Mouse (Mus musculus): ENCODE results near the gene Ppara. TPM values are rescaled to one million over a fixed set of nuclear protein-coding genes. Genes with fewer than 3 reads are reported as not detected.

Gene Ppara
- polyA plus RNA-seq, 1 experiment from 2014 or later: 51.3 TPM

DNA sequence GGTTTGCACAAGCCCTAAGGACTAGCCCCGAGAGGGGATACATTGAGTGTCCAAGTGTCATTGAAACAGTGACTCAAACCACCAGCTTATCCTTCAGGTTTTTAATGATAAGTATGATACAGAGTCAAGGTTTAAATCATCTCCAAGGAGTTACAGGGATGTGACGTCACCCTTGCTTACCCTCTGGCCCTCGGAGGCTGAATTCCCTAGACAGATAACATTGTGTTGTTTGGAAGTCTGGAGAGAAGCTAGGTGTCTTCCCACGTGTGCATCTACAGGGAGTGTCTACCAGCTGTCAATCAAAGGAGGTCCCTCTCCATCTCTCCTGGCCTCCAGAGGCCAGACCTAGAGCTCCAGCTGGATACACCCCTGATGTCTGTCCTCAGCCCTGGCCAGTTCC, 72.1 kb downstream of the Ppara start:
- Histone ChIP-seq H3K9me3 (replicated peaks; ENCODE audit: control insufficient read depth, low read length) (no peaks in the 10 kb centered on the region), H3K9ac (ENCODE audit: low read depth, low read length) (no peak overlapping the region), H3K4me1 (ENCODE audit: control insufficient read depth, low read depth, low read length) (peaks cover 19% of the 10 kb centered on the region), H3K36me3 (ENCODE audit: control insufficient read depth, insufficient read depth) (peaks cover 3% of the 10 kb centered on the region; the same call in 1 of the 2 replicates), H3K27ac (ENCODE audit: low read length) (no peak overlapping the region), H3K27me3 (ENCODE audit: control insufficient read depth, insufficient read depth, low read depth, low read length) (no peaks in the 10 kb centered on the region), H3K4me3 (ENCODE audit: low read depth, low read length) (no peak overlapping the region), H3K4me2 (ENCODE audit: low read depth, low read length) (no peak overlapping the region)
- ATAC-seq (ENCODE audit: low read depth): no peak
- 69% methylated on average over 4 of the region's 4 CpGs for WGBS (ENCODE audit: insufficient replicate concordance)

DNA sequence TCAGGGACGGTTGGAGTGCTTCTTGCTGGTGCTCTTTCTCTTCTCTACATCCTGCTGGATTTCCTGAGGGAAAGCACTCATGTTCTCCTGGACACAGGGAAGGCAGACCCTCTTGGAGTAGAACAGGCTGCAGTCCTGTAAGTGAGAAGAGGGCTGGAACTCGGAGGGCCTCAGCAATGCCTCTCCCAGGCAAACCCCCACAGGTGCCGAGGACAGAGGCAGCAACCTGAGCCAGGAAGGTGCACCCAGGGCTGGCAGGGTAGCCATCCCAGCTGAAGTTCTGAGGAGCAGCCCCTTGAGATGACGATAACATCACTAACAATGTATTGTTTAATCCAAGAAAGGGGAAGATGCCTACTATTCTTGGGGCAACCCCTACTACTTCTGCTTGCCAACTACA, 72.6 kb downstream of the Ppara start:
- Histone ChIP-seq H3K4me1 (ENCODE audit: control insufficient read depth, low read depth, low read length) (peaks cover 23% of the 10 kb centered on the region), H3K36me3 (ENCODE audit: control insufficient read depth, insufficient read depth) (peaks cover 3% of the 10 kb centered on the region; the same call in 1 of the 2 replicates), H3K9ac (ENCODE audit: low read depth, low read length) (no peak overlapping the region), H3K4me2 (ENCODE audit: low read depth, low read length) (no peak overlapping the region), H3K4me3 (ENCODE audit: low read depth, low read length) (no peak overlapping the region), H3K27ac (ENCODE audit: low read length) (no peak overlapping the region), H3K9me3 (replicated peaks; ENCODE audit: control insufficient read depth, low read length) (no peaks in the 10 kb centered on the region), H3K27me3 (ENCODE audit: control insufficient read depth, insufficient read depth, low read depth, low read length) (no peaks in the 10 kb centered on the region)
- 75% methylated on average over 4 of the region's 4 CpGs for WGBS (ENCODE audit: insufficient replicate concordance)
- no peak for ATAC-seq (ENCODE audit: low read depth)

DNA sequence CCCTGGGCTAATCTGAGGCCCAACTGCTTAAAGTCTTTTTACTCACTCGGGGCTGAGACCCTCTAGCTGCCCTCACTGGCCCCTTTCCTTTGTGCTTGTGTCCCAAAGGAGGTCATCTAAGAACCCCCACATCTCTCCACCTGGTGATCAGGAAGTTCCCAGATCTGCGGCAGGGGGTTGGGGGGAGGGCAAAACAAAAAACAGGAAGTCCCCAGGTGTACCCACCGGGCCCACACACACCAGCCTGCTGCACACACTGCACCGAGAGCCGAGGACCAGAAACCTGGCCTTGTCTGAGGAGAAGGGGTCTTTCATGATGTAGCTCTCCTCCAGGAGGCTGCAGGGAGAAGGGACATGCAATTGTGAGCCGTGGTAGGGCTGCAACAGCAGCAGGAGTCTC, 73.2 kb downstream of the Ppara start:
- H3K9me3 ChIP-seq (replicated peaks; ENCODE audit: control insufficient read depth, low read length): no peaks in the 10 kb centered on the region

DNA sequence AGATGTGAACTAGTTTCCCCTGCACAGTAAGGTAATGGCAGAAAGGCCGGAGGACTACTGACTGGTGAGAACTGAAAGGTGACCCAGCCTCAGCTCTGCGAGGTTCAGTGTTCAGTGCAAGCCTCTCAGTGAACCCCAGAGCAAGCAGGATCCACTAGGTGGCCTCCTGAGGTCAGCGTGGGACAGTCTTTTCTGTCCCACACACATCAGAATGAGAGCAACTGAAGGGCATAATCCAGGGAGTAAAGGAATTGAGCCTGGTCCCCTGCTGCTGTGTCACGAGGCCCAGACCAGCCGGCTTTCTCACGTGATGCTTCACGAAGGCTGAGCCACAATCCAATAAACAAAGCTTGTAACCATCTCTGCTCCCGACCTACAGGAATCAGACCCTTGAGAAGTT, 73.7 kb downstream of the Ppara start:
- Histone ChIP-seq H3K4me1 (ENCODE audit: control insufficient read depth, low read depth, low read length) (peaks cover 26% of the 10 kb centered on the region), H3K4me3 (ENCODE audit: low read depth, low read length) (no peak overlapping the region), H3K9me3 (replicated peaks; ENCODE audit: control insufficient read depth, low read length) (no peaks in the 10 kb centered on the region), H3K36me3 (ENCODE audit: control insufficient read depth, insufficient read depth) (peaks cover 3% of the 10 kb centered on the region; the same call in 1 of the 2 replicates), H3K4me2 (ENCODE audit: low read depth, low read length) (no peak overlapping the region), H3K27ac (ENCODE audit: low read length) (no peak overlapping the region), H3K27me3 (ENCODE audit: control insufficient read depth, insufficient read depth, low read depth, low read length) (no peaks in the 10 kb centered on the region), H3K9ac (ENCODE audit: low read depth, low read length) (no peak overlapping the region)
- ATAC-seq (ENCODE audit: low read depth): no peak
- 67% methylated on average over 8 of the region's 8 CpGs for WGBS (ENCODE audit: insufficient replicate concordance)

More for the DNA sequence above, 73.2 kb downstream of the Ppara start:
- Histone ChIP-seq H3K27me3 (ENCODE audit: control insufficient read depth, insufficient read depth, low read depth, low read length) (no peaks in the 10 kb centered on the region), H3K4me1 (ENCODE audit: control insufficient read depth, low read depth, low read length) (peaks cover 23% of the 10 kb centered on the region), H3K4me3 (ENCODE audit: low read depth, low read length) (no peak overlapping the region), H3K27ac (ENCODE audit: low read length) (no peak overlapping the region), H3K9ac (ENCODE audit: low read depth, low read length) (no peak overlapping the region), H3K36me3 (ENCODE audit: control insufficient read depth, insufficient read depth) (peaks cover 3% of the 10 kb centered on the region; the same call in 1 of the 2 replicates), H3K4me2 (ENCODE audit: low read depth, low read length) (no peak overlapping the region)
- no peak for ATAC-seq (ENCODE audit: low read depth)
- WGBS (ENCODE audit: insufficient replicate concordance): 67% methylated on average over 6 of the region's 6 CpGs

DNA sequence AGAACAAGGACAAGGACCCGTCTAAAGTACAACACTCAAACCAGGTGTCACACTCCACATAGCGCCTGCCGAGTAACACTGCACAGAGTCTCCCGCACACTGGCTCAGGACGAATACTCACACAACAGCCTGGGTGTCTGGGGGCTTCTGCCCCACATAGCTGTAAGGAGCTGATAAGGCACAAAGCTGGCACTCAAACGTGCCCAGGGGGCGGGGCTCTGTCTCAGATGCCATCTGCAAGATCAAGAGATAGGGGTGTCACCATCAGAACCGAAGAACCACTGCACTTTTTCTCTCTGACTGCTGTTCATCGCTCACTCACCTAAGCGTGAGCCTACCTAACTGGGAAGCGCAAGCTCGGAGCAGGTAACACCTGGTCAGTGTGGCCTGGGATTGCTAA, 74.3 kb downstream of the Ppara start:
- Histone ChIP-seq H3K4me3 (ENCODE audit: low read depth, low read length) (no peak overlapping the region), H3K27ac (ENCODE audit: low read length) (no peak overlapping the region), H3K9me3 (replicated peaks; ENCODE audit: control insufficient read depth, low read length) (no peaks in the 10 kb centered on the region), H3K36me3 (ENCODE audit: control insufficient read depth, insufficient read depth) (peaks cover 3% of the 10 kb centered on the region; the same call in 1 of the 2 replicates), H3K4me2 (ENCODE audit: low read depth, low read length) (no peak overlapping the region), H3K27me3 (ENCODE audit: control insufficient read depth, insufficient read depth, low read depth, low read length) (no peaks in the 10 kb centered on the region), H3K4me1 (ENCODE audit: control insufficient read depth, low read depth, low read length) (peaks cover 29% of the 10 kb centered on the region), H3K9ac (ENCODE audit: low read depth, low read length) (no peak overlapping the region)
- WGBS (ENCODE audit: insufficient replicate concordance): 59% methylated on average over 12 of the region's 12 CpGs
- ATAC-seq (ENCODE audit: low read depth): no peak

DNA sequence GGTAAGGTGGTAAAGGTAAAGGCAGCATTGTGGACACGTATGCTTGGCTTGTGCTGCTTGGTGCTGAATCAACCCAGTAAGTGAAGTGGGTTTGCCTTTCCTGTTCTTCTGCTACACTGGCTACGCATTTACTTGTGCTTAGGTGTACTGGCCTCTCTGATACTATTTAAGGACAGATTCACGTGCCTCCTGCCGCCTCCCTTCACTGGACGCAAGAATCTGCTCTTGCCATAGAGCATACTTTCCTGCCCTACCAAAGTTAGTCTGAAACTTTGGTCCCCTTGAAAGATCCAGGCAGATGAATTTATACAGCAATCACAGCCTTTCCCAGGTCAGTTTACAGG, 75.7 kb downstream of the Ppara start:
- 73% methylated on average over 5 of the region's 5 CpGs for WGBS (ENCODE audit: insufficient replicate concordance)
- Histone ChIP-seq H3K36me3 (ENCODE audit: control insufficient read depth, insufficient read depth) (peaks cover 3% of the 10 kb centered on the region; the same call in 1 of the 2 replicates), H3K4me2 (ENCODE audit: low read depth, low read length) (peak overlapping the region; percentile 81), H3K4me1 (ENCODE audit: control insufficient read depth, low read depth, low read length) (peaks cover 29% of the 10 kb centered on the region), H3K9me3 (replicated peaks; ENCODE audit: control insufficient read depth, low read length) (no peaks in the 10 kb centered on the region), H3K4me3 (ENCODE audit: low read depth, low read length) (peak overlapping the region; percentile 77), H3K9ac (ENCODE audit: low read depth, low read length) (peak overlapping the region; percentile 83), H3K27ac (ENCODE audit: low read length) (peak overlapping the region; percentile 84), H3K27me3 (ENCODE audit: control insufficient read depth, insufficient read depth, low read depth, low read length) (no peaks in the 10 kb centered on the region)
- no peak for ATAC-seq (ENCODE audit: low read depth)

DNA sequence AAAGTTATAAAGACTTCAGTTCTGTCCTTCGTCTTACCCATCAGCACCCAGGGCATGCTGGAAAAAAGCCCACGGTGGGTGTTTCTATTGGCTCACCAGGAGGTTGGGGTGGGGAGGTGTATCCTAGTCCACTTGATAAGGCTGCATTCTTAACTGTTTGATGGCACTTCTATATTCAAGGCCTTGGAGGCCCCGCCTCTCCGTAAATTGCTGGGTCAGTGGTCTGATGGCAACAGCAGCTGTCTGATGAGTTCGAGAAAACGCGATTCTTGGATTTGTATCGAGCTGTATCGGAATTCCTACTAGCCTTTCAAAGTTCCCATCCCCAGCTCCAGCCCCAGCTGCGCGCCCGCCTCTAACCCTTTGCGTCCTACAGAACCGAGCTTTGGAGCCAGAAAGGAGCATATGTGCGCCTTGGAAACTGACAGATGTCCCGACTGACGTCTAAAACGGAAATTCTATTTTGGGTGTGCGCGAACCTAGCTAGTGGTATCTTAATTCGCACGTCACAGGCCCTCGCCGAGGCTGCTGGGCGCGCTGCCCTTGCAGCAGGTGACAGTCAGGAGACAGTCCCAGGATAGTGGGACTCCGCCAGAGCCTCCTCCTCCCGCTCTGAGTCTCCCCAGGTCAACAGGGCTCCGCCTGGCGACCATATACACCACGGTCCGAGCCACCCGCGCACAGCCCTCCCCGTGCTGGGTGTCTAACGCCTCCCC, 76.2 kb downstream of the Ppara start:
- peak overlapping the region; percentile 77 for H3K4me3 ChIP-seq (ENCODE audit: low read depth, low read length)
- no peaks in the 10 kb centered on the region for H3K9me3 ChIP-seq (replicated peaks; ENCODE audit: control insufficient read depth, low read length)
- peak; percentile 84 for ATAC-seq (ENCODE audit: low read depth)
- no peaks in the 10 kb centered on the region for H3K27me3 ChIP-seq (ENCODE audit: control insufficient read depth, insufficient read depth, low read depth, low read length)
- peak overlapping the region; percentile 84 for H3K27ac ChIP-seq (ENCODE audit: low read length)
- peaks cover 29% of the 10 kb centered on the region for H3K4me1 ChIP-seq (ENCODE audit: control insufficient read depth, low read depth, low read length)
- H3K36me3 ChIP-seq (ENCODE audit: control insufficient read depth, insufficient read depth): peaks cover 3% of the 10 kb centered on the region; the same call in 1 of the 2 replicates
- peak overlapping the region; percentile 83 for H3K9ac ChIP-seq (ENCODE audit: low read depth, low read length)
- peak overlapping the region; percentile 81 for H3K4me2 ChIP-seq (ENCODE audit: low read depth, low read length)
- 2% methylated on average over 36 of the region's 36 CpGs for WGBS (ENCODE audit: insufficient replicate concordance)

DNA sequence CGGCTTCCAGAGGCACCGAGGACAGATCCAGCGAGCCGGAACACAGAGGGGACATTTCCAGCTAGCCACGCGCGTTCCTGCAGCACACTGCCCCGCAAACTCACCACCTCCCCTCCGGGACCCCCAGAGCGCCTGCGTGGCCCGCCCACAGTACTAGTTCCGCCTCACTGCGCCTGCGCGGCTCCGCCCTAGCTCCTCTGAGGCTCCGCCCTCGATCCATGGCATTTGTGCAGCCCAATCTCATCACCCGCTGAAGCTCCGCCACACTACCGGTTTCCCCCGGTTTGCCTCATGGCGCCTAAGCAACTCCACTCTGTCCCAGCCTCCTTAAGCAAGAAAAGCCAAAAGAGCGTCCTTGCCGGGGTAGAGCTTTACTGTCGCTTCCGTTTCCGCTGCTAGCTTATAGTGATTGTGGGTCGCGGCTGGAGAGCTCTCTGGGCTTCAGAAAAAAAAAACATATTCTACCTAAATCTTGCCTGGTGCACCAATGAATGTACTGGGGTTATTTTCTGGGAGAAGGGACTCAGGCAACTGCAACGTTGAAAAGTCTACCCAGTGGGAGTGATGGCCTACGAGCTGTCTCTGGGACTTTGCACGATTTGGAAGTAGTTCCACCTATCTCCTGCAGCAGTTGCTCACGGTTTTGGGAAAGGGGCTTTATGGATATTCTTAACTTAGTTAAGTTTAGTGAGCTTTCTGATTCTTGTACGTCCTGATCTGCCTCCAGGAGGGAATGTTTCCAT, 76.9 kb downstream of the Ppara start, which contains the start of gene Cdpf1:
Cdpf1 (minus strand) TSS at position 163 of the 743 bp plus-strand sequence.
- Histone ChIP-seq H3K4me3 (ENCODE audit: low read depth, low read length) (peak within 1 kb of the TSS; percentile 77), H3K9ac (ENCODE audit: low read depth, low read length) (peak within 1 kb of the TSS; percentile 83), H3K9me3 (replicated peaks; ENCODE audit: control insufficient read depth, low read length) (no peaks in the 10 kb centered on the region), H3K27me3 (ENCODE audit: control insufficient read depth, insufficient read depth, low read depth, low read length) (no peaks in the 10 kb centered on the region), H3K4me1 (ENCODE audit: control insufficient read depth, low read depth, low read length) (peaks cover 29% of the 10 kb centered on the region), H3K27ac (ENCODE audit: low read length) (peak within 1 kb of the TSS; percentile 84), H3K4me2 (ENCODE audit: low read depth, low read length) (peak within 1 kb of the TSS; percentile 81), H3K36me3 (ENCODE audit: control insufficient read depth, insufficient read depth) (peaks cover 3% of the 10 kb centered on the region; the same call in 1 of the 2 replicates)
- ATAC-seq (ENCODE audit: low read depth): peak; percentile 91
- 1% methylated on average over 36 of the region's 36 CpGs for WGBS (ENCODE audit: insufficient replicate concordance)

DNA sequence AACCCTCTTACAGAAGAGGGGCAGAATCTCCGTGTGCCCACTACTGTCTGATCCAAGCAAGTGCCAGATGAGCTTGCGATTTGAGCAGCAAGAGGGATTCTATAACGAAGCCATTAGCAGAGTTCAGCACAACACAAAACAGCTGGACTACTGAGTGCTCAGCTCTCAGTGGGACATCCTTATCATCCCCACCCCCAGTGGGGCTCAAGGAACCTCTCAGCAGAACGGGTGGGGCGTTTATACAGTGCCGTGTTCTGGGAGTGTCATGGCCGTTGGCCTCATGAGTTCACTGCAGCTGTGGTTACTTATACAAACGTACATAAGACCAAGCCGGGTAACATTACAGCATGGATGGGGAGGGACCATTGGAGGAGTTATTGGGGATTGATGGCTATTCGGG, 78.6 kb downstream of the Ppara start:
- no peak overlapping the region for H3K4me3 ChIP-seq (ENCODE audit: low read depth, low read length)
- no peaks in the 10 kb centered on the region for H3K27me3 ChIP-seq (ENCODE audit: control insufficient read depth, insufficient read depth, low read depth, low read length)
- H3K4me2 ChIP-seq (ENCODE audit: low read depth, low read length): no peak overlapping the region
- no peaks in the 10 kb centered on the region; the same call in 1 of the 2 replicates for H3K9me3 ChIP-seq (replicated peaks; ENCODE audit: control insufficient read depth, low read length)
- no peak overlapping the region for H3K27ac ChIP-seq (ENCODE audit: low read length)
- no peak for ATAC-seq (ENCODE audit: low read depth)
- H3K36me3 ChIP-seq (ENCODE audit: control insufficient read depth, insufficient read depth): no peaks in the 10 kb centered on the region
- peaks cover 29% of the 10 kb centered on the region for H3K4me1 ChIP-seq (ENCODE audit: control insufficient read depth, low read depth, low read length)
- WGBS (ENCODE audit: insufficient replicate concordance): 42% methylated on average over 10 of the region's 10 CpGs
- H3K9ac ChIP-seq (ENCODE audit: low read depth, low read length): 0 out of 2 replicates have a peak overlapping the region, but pooled peaks have one; percentile 14

Measured in liver, embryonic 16.5 days (tissue).